Mouse (Mus musculus) brain, embryonic 14.5 days (tissue): ENCODE results near the gene Slc47a2.

Experiments used
- CTCF ChIP-seq: fragments of 200-500 bp; IDR thresholded peaks from 2 replicates; pipeline ENCODE4 v1.5.1; 2012; ENCODE audit warnings: inconsistent platforms, mild to moderate bottlenecking, moderate library complexity, borderline replicate concordance; ENCODE audit not compliant: insufficient read depth, insufficient read length; ENCODE audit errors: extremely low read depth
- POLR2A ChIP-seq: fragments of 200-500 bp; IDR thresholded peaks from 2 replicates; pipeline ENCODE4 v1.6.1; 2012; ENCODE audit warnings: mild to moderate bottlenecking, inconsistent platforms, borderline replicate concordance; ENCODE audit not compliant: poor library complexity, insufficient read depth, insufficient read length, severe bottlenecking; ENCODE audit errors: extremely low read depth

- TF ChIP-seq CTCF (peak; percentile 54; the same call in 1 of the 2 replicates), POLR2A (no peak)
Measured at GRCm38 (mm10) chr11:61349337-61349736, 6.7 kb upstream of the Slc47a2 start.
